Mouse (Mus musculus) liver, embryonic 14.5 days (tissue): ENCODE measurements around the gene Cgrrf1.
"Not testable (repeated sequence)": the region's sequence is repeated elsewhere in the genome, so short reads cannot be mapped to it uniquely, and the experiment has no call there.

Experiments
- CTCF ChIP-seq: IDR thresholded peaks from 2 replicates; pipeline ENCODE4 v1.5.1; 2016; ENCODE audit warnings: antibody characterized with exemption, low read depth, control low read depth
- EP300 ChIP-seq: IDR thresholded peaks from 2 replicates; pipeline ENCODE4 v1.6.1; 2016; ENCODE audit warnings: antibody characterized with exemption, low read depth

GRCm38 (mm10) chr14:46819961-46820360 lies 12.0 kb upstream of the Cgrrf1 start:
- not testable (repeated sequence) for TF ChIP-seq CTCF, EP300
